Mouse (Mus musculus) c-Kit-positive CD71-negative TER-119-negative erythroid progenitor cells, embryonic 14.5 days (primary cell): Measurements from ENCODE around the gene Cnbp.

ENCODE experiments used
- DNase-seq: peaks from one replicate; pipeline ENCODE4 v3.0.0-alpha.2; 2013; ENCODE audit warnings: low read depth

Gene Cnbp

GRCm38 (mm10) chr6:87806028-87806427, 44.9 kb downstream of the Cnbp start:
- DNase-seq, result no peak

DNA sequence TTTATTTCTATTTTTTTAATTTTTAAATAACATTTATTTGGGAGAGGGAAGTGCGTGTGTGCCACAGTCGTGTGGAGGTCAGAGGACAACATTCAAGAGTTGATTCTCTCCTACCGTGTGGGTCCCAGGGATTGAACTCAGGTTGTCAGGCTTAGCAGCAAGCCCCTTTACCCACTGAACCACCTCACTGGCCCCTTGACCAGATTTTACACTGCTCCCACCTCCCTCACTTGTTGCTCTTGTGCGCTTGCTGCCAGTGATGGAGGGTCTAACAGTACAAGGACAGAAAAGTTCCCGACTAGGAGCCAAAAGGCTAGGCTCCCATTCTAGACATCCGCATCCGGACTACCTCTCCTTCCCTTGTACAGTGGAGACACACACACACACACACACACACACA, 45.5 kb downstream of the Cnbp start:
- DNase-seq, result no peak

DNA sequence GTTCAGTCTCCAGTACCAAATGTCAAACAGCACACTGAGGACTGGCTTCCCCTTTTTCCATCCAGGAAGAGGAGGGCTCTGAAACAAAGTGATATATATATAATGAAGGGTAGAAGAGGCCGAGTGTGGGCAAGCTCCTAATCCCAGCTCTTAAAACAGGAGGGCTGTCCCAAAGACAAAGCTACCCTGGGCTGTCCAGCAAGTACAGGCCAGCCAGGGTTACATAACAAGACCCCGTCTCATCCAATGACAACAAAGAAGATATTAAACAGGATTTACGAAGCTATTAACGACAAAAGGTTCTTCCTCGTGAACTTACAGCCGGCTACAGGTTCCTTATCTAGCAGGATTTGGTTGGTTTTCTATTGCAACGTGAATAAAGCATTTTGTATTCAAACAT, 46.0 kb downstream of the Cnbp start:
- no peak for DNase-seq

DNA sequence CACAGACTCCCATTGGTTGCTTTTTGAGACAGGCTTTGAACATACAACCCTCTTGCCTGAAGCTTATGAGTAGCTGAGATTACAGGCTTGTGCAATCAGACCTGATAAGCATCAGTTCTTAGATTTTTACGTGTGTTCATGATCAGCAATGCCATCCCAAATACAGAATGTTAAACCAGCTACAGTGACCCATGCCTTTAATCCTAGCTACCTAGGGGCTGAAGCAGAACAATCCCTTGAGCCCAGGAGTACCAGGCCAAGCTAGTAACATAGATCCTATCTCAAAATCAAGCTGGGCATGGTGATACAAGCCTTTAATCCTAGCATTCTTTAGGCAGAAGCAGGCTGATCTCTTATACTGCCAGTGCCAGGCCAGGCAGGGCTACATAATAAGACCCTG, 46.9 kb downstream of the Cnbp start:
- no peak for DNase-seq

- no peak for DNase-seq
Observed at GRCm38 (mm10) chr6:87802462-87802861, 48.4 kb downstream of the Cnbp start.

GRCm38 (mm10) chr6:87799576-87799975, 51.3 kb downstream of the Cnbp start:
- DNase-seq, result no peak

DNA sequence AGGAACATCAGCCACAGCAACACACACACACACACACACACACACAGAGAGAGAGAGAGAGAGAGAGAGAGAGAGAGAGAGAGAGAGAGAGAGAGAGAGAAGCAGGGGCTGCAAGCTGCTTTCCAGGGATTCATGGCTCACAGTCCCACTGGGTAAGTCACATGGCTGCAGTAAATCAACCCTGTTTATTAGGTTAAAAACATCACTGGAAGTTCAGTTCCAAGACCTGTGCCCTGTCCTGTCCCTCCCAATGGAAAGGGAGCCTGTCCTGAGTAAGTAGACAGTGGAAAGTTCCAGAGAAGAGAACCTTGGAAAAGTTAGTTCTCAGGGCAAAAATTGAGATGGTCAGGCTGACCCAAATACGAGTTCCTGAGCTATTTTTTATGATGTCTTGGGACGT, 53.6 kb downstream of the Cnbp start:
- no peak for DNase-seq

DNA sequence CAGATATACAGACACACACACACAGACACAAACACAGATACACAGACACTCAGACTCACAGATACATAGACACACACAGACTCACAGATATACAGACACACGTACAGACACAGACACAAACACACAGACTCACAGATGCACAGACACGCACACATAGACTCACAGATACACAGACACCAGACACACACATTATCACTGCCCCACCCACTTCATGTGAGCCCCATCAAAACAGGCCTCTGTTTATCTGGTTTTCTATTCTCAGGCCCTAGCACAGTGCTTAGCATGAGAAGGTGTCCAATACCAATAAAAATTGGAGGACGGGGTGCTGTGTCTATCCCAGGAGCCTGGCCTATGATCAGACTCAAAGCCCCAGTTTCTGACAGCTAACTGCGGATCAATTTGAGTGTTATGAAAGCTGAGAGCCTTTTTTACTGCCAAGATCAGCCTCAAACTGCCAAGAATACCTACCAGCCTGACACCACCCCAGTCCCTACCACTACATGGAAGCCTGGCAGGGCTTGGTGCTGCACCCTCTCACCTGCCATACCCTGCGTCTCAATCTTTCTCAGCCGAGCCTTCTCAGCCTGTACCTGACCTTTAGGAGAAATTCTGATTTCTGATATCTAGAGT, 54.5 kb downstream of the Cnbp start:
- no peak for DNase-seq

- no peak for DNase-seq
Observed at GRCm38 (mm10) chr6:87795385-87796150, 55.3 kb downstream of the Cnbp start.

- DNase-seq, result no peak
Observed at GRCm38 (mm10) chr6:87793821-87794510, 56.9 kb downstream of the Cnbp start.
